Mouse (Mus musculus): ENCODE data around the gene Adcy7.

DNA sequence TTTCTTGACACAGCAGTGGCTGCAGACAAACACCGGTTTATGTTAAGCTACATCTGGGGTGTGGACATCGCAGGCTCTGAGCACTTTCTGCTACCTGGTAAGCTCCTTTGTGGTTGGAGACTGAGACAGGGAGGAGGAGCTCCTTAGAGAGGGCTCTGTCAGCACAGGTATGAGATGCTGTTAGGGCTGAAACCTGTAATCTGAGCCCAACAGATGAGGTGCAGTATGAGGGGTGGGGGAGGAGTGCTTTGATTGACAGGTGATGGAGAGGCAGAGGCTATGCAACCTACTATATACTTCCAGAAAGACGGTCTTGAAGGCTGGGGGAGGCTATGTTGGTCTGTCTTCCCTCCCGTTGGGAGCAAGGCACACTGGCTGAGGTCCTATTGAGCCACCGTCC is 7.0 kb downstream of the Adcy7 start:
- no peak for TF ChIP-seq CTCF (IDR thresholded peaks at IDR 0.05; ENCODE audit: low read depth, low read length)
- no peak for TF ChIP-seq POLR2A (IDR thresholded peaks at IDR 0.05; ENCODE audit: borderline replicate concordance, low read depth, low read length)

All from bone marrow macrophage, adult 2 months (primary cell).